Mouse (Mus musculus) myocyte (in vitro differentiated cells): Measurements from ENCODE around the gene Myl6b. TPM values are rescaled to one million over a fixed set of nuclear protein-coding genes. Genes with fewer than 3 reads are reported as not detected.
A peak's percentile ranks its signal among the peaks of the same experiment; 100 is the strongest.

Experiments used
- H3K27me3 ChIP-seq: one replicate; pipeline ENCODE4 v1.6.1; 2011; ENCODE audit not compliant: control insufficient read depth, insufficient read depth, insufficient read length
- H3K36me3 ChIP-seq: one replicate; pipeline ENCODE4 v1.6.1; 2011; ENCODE audit not compliant: control insufficient read depth, insufficient read depth
- H3K4me2 ChIP-seq: one replicate; pipeline ENCODE4 v1.6.1; 2011; ENCODE audit warnings: low read depth, control low read depth
- H3K4me3 ChIP-seq: one replicate; pipeline ENCODE4 v1.5.1; 2011; ENCODE audit warnings: mild to moderate bottlenecking, control low read depth, moderate library complexity
- H3K79me2 ChIP-seq: one replicate; pipeline ENCODE4 v1.6.1; 2011; ENCODE audit not compliant: control insufficient read depth, insufficient read depth
- H3ac ChIP-seq: one replicate; pipeline ENCODE4 v1.6.1; 2011; ENCODE audit not compliant: control insufficient read depth, insufficient read length
- CEBPB ChIP-seq: IDR thresholded peaks from 2 replicates; pipeline ENCODE4 v1.6.1; 2011; ENCODE audit warnings: mild to moderate bottlenecking, moderate library complexity; ENCODE audit not compliant: poor library complexity, insufficient read depth, severe bottlenecking
- E2F4 ChIP-seq: IDR thresholded peaks from one replicate; pipeline ENCODE4 v1.6.1; 2011; ENCODE audit warnings: mild to moderate bottlenecking, control low read depth, moderate library complexity; ENCODE audit not compliant: insufficient read depth
- MAX ChIP-seq: IDR thresholded peaks from one replicate; pipeline ENCODE4 v1.6.1; 2011; ENCODE audit warnings: low read depth, mild to moderate bottlenecking, control low read depth
- MYOD1 ChIP-seq, 3 experiments: IDR thresholded peaks; one replicate each; pipeline ENCODE4 v1.6.1; 2011; ENCODE audit warnings: control low read depth in 2 of 3, low read depth in 2 of 3, mild to moderate bottlenecking in 2 of 3, moderate library complexity in 1 of 3; ENCODE audit not compliant: insufficient read length in 2 of 3, control insufficient read depth in 1 of 3
- MYOG ChIP-seq, 3 experiments: IDR thresholded peaks; one replicate each; pipeline ENCODE4 v1.6.1; 2011; ENCODE audit warnings: control low read depth in 2 of 3, low read depth in 2 of 3, mild to moderate bottlenecking in 2 of 3; ENCODE audit not compliant: insufficient read length in 2 of 3, control insufficient read depth in 1 of 3, insufficient read depth in 1 of 3
- POLR2A ChIP-seq: IDR thresholded peaks from one replicate; pipeline ENCODE4 v1.6.1; 2011; ENCODE audit warnings: low read depth, mild to moderate bottlenecking, control low read depth, moderate library complexity; ENCODE audit not compliant: insufficient read length
- POLR2AphosphoS2 ChIP-seq: IDR thresholded peaks from one replicate; pipeline ENCODE4 v1.6.1; 2011; ENCODE audit warnings: low read depth, control low read depth; ENCODE audit not compliant: insufficient read length
- REST ChIP-seq: IDR thresholded peaks from one replicate; pipeline ENCODE4 v1.6.1; 2011; ENCODE audit warnings: mild to moderate bottlenecking, control low read depth, moderate library complexity; ENCODE audit not compliant: insufficient read depth, insufficient read length
- SRF ChIP-seq: IDR thresholded peaks from one replicate; pipeline ENCODE4 v1.6.1; 2011; ENCODE audit warnings: low read depth; ENCODE audit not compliant: control insufficient read depth, insufficient read length
- TCF12 ChIP-seq: IDR thresholded peaks from one replicate; pipeline ENCODE4 v1.6.1; 2011; ENCODE audit warnings: mild to moderate bottlenecking, control low read depth; ENCODE audit not compliant: poor library complexity, insufficient read depth, severe bottlenecking
- TCF3 ChIP-seq: IDR thresholded peaks from one replicate; pipeline ENCODE4 v1.6.1; 2011; ENCODE audit warnings: low read depth, control low read depth; ENCODE audit not compliant: insufficient read length
- USF1 ChIP-seq: IDR thresholded peaks from one replicate; pipeline ENCODE4 v1.6.1; 2011; ENCODE audit warnings: low read depth, mild to moderate bottlenecking, control low read depth, moderate library complexity
- polyA plus RNA-seq: library from polyadenylated mRNA; unstranded; fragments of >200 nt; fragmentation: generic; extraction: Trizol; gene quantifications from one replicate; pipeline ENCODE4 v1.2.1, GENCODE M21; 2012; ENCODE audit warnings: missing spikeins

The Myl6b gene
- polyA plus RNA-seq, 1 experiment: 734 TPM

DNA sequence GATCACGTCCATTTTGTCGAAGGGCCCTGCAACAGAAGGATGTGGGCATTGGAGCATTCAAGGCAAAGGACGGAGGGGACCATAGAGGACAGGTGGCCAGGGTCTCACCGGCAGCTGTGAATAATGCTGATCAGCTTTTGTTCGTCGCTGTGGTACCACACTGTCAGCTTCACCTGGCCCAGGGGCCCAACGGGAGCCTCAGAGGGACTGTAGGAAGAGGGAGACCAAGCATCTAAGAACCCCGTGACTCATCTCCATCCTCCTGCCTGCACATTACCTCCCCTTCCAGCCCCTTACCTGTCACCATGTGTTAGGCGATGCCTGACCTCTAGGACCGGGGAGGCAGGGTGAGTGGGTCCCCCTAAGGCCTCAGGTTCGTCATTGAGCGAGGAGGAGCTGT, 13.3 kb upstream of the Myl6b start:
- TF ChIP-seq POLR2AphosphoS2: peak; percentile 28
- TF ChIP-seq E2F4: no peak
- Histone ChIP-seq H3K27me3 (no peaks in the 10 kb centered on the region), H3K4me3 (no peak overlapping the region), H3K79me2 (no peaks in the 10 kb centered on the region), H3ac (no peak overlapping the region), H3K36me3 (peaks cover 52% of the 10 kb centered on the region), H3K4me2 (no peak overlapping the region)

DNA sequence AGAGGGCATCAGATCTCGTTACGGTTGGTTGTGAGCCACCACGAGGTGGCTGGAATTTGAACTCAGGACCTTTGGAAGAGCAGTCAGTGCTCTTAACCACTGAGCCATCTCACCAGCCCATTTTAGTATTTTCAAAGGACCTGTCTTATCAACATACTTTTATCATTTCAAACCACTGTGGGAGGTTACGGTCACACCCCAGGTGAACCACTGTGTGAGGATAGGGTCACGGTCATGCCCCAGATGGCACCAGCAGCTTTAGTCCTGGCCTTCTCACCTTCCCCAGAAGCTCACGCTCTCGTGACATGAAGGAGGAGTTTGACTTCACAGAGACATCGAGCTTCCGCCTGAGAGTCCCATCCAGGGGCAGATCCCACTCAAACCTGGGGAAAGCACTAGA, 12.7 kb upstream of the Myl6b start:
- peaks cover 48% of the 10 kb centered on the region for H3K36me3 ChIP-seq
- TF ChIP-seq USF1 (no peak), POLR2A (no peak), TCF12 (no peak), MAX (no peak), MYOD1 (IDR thresholded peaks at IDR 0.05; ENCODE audit: control insufficient read depth in 1 of 3, insufficient read length in 2 of 3, low read depth in 2 of 3) (no peak), SRF (no peak), CEBPB (no peak), MYOG (IDR thresholded peaks at IDR 0.05; ENCODE audit: control insufficient read depth in 1 of 3, insufficient read depth in 1 of 3, insufficient read length in 2 of 3, low read depth in 2 of 3) (no peak), POLR2AphosphoS2 (no peak), TCF3 (no peak)
- H3K4me3 ChIP-seq: no peak overlapping the region
- no peak overlapping the region for H3ac ChIP-seq
- H3K27me3 ChIP-seq: no peaks in the 10 kb centered on the region
- H3K4me2 ChIP-seq: no peak overlapping the region
- no peaks in the 10 kb centered on the region for H3K79me2 ChIP-seq

DNA sequence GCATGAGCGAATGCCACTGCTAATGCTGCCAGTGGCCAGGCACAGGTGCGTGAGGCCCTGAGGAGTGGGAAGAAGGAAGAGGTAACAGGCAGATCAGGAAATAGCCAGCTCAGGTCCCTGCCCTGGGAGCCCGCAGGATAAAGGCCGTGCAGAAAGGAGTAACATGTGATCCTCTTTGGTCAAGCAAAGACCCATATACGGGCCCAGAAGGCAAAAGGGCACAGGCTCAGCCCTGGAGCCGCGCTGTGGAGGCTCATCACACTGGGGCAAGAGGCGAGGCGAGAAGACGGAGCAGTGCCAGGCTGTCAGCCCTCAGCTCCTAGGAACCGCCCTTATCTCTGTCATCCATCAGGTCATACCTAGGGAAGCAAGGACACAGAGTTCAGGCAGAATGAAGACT, 11.8 kb upstream of the Myl6b start:
- Histone ChIP-seq H3K36me3 (peaks cover 43% of the 10 kb centered on the region), H3K4me3 (no peak overlapping the region), H3K27me3 (no peaks in the 10 kb centered on the region), H3ac (no peak overlapping the region), H3K79me2 (no peaks in the 10 kb centered on the region), H3K4me2 (no peak overlapping the region)
- TF ChIP-seq TCF3: no peak
- no peak for TF ChIP-seq POLR2AphosphoS2
- TF ChIP-seq CEBPB: no peak
- no peak for TF ChIP-seq MAX
- TF ChIP-seq POLR2A: no peak
- TF ChIP-seq SRF: no peak
- no peak for TF ChIP-seq E2F4

DNA sequence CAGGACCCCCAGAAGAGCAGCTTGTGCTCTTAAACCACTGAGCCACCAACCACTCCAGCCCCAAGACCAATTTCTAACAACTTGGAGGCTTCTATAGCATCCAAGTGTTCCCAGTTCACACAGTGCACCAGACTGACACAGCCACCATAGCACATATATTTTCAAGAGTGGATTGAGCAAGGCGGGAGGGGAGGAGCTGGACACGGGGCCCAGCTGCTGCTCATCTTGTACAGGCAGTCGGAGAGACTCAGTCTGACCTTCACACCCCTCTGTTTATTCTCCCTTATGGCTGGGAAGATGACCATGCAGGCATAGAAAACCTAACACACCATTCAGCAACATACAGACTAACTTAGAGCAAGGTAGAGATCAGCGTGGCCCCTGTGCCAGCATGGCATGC, 11.3 kb upstream of the Myl6b start:
- H3K4me2 ChIP-seq: no peak overlapping the region
- no peak overlapping the region for H3K4me3 ChIP-seq
- no peaks in the 10 kb centered on the region for H3K79me2 ChIP-seq
- no peaks in the 10 kb centered on the region for H3K27me3 ChIP-seq
- no peak for TF ChIP-seq POLR2AphosphoS2
- TF ChIP-seq POLR2A: no peak
- TF ChIP-seq USF1: no peak
- TF ChIP-seq MYOG (IDR thresholded peaks at IDR 0.05; ENCODE audit: control insufficient read depth in 1 of 3, insufficient read depth in 1 of 3, insufficient read length in 2 of 3, low read depth in 2 of 3): no peak
- no peak overlapping the region for H3ac ChIP-seq
- H3K36me3 ChIP-seq: peaks cover 38% of the 10 kb centered on the region

DNA sequence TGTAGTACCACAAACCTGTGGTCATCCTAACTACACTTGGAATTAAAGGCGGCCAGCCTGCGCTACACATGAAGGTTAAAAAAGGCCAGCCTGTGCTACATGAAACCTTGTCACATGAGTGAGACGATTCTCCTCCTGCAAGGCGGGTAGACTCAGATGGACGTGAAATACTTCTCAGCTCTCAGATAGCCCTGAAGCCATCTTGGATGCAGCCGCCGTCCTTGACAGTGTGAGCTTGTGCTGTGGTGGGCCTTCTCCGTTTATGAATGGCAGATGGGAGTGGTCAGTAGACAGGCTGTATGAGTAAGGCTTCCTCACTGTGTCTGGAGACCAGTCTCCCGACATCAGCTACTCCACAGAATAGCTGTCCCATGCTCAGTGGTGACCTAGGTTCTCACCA, 10.7 kb upstream of the Myl6b start:
- Histone ChIP-seq H3K27me3 (no peaks in the 10 kb centered on the region), H3K36me3 (peaks cover 38% of the 10 kb centered on the region), H3ac (no peak overlapping the region), H3K79me2 (no peaks in the 10 kb centered on the region), H3K4me3 (no peak overlapping the region), H3K4me2 (no peak overlapping the region)
- TF ChIP-seq TCF3: no peak
- peak; percentile 74 for TF ChIP-seq POLR2AphosphoS2
- TF ChIP-seq CEBPB: no peak
- no peak for TF ChIP-seq MAX

DNA sequence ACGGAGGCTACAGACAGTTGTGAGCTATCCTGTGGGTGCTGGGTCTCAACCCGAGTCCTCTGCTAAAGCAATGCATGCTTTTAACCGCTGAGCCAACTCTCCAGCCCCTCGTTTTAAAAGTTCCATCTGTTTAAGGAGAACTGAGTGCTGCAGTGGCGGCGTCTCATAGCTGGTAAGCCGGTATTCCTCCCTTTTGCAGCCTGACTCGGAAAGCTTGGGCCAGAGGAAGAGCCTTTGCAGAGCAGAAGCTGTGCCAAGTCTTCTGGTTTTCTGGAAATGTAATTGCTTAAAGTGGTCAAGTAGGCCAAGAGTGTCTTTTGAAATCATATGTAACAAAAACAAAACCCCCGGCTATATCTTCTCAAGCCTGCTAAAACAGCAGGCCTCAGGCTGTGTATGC, 9.8 kb upstream of the Myl6b start:
- Histone ChIP-seq H3K27me3 (no peaks in the 10 kb centered on the region), H3K36me3 (peaks cover 28% of the 10 kb centered on the region), H3K4me2 (no peak overlapping the region), H3K79me2 (no peaks in the 10 kb centered on the region), H3ac (no peak overlapping the region), H3K4me3 (no peak overlapping the region)
- TF ChIP-seq MYOD1 (IDR thresholded peaks at IDR 0.05; ENCODE audit: control insufficient read depth in 1 of 3, insufficient read length in 2 of 3, low read depth in 2 of 3) (no peak), POLR2AphosphoS2 (no peak), REST (no peak), SRF (no peak), TCF3 (no peak), USF1 (no peak), MAX (no peak), TCF12 (no peak)
